ENCODE assay signal across 19 mouse cellular contexts in the genomic region with DNA sequence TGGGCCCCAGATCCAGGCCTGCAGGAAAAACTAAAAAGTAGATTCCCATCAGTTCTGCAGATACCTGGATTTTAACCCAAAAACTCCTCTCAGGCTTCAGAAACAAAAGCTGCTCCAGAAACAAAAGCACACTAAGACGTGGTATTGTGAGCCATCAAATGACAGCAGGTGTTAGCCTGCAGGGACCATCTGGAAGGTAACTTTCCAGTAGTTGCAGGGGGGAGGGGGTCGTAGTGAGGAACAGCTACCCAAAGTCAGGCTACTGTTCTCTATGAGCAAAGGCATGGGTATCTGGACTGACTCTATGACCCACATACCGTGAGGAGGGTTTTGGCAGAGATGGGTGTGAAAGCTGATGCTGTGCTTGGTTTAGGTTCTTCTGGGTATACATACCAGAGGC. TPM values are rescaled to one million over a fixed set of nuclear protein-coding genes. Genes with fewer than 3 reads are reported as not detected.
DNase-seq lines count a peak whose midpoint lies in the region; ATAC-seq and TF ChIP-seq lines count a peak whose summit lies in the region.
"Had no signal": no experiment of that assay in that cellular context is flagged by ENCODE, and none has a peak within 500 bp of the region (broad histone marks: within the 10 kb centered on the region; RNA-seq: fewer than 3 reads in every experiment).

No protein-coding gene starts in this region.

- H3K27ac ChIP-seq in heart, embryonic 10.5 days: peak overlapping the region; percentile 48; the same call in 1 of the 2 replicates
- peak overlapping the region; percentile 67; the same call in 1 of the 2 replicates for H3K27ac ChIP-seq in liver, postnatal 0 days (ENCODE audit: low read depth)
- H3K27ac ChIP-seq in liver, embryonic 11.5 days (ENCODE audit: low read depth, low read length): no peak overlapping the region
- peak overlapping the region; percentile 72 for H3K27ac ChIP-seq in brown adipose tissue, adult 24 weeks (replicated peaks; ENCODE audit: low read depth, low read length)
- H3K27ac ChIP-seq in midbrain, embryonic 14.5 days (replicated peaks; ENCODE audit: low read depth, low read length): no peak overlapping the region
- H3K27ac ChIP-seq: forebrain, embryonic 15.5 days; hindbrain, embryonic 12.5 days; liver, embryonic 12.5 days; midbrain, embryonic 12.5 days; neural tube, embryonic 12.5 days had no signal

- TF ChIP-seq EP300 in liver, postnatal 0 days (IDR thresholded peaks at IDR 0.05; ENCODE audit: low read depth): no peak

- no peak overlapping the region for H3K4me2 ChIP-seq in liver, postnatal 0 days (ENCODE audit: low read depth, low read length)
- no peak overlapping the region for H3K4me2 ChIP-seq in liver, embryonic 11.5 days
- H3K4me2 ChIP-seq in midbrain, embryonic 14.5 days (ENCODE audit: low read length): no peak overlapping the region
- H3K4me2 ChIP-seq: forebrain, embryonic 15.5 days; hindbrain, embryonic 12.5 days; lung, embryonic 14.5 days; midbrain, embryonic 12.5 days; neural tube, embryonic 12.5 days had no signal

- ATAC-seq in liver, postnatal 0 days: no peak
- ATAC-seq in liver, embryonic 11.5 days (replicated peaks; ENCODE audit: low FRiP score): no peak
- no peak for ATAC-seq in midbrain, embryonic 14.5 days (ENCODE audit: low FRiP score, low TSS enrichment)
- ATAC-seq: forebrain, embryonic 15.5 days; liver, embryonic 12.5 days had no signal

- H3K4me1 ChIP-seq in heart, embryonic 10.5 days: peaks cover 20% of the 10 kb centered on the region
- peaks cover 24% of the 10 kb centered on the region for H3K4me1 ChIP-seq in liver, postnatal 0 days (ENCODE audit: insufficient read depth)
- H3K4me1 ChIP-seq in liver, embryonic 11.5 days (replicated peaks; ENCODE audit: control insufficient read depth, insufficient read depth, low read length): no peaks in the 10 kb centered on the region
- peaks cover 14% of the 10 kb centered on the region for H3K4me1 ChIP-seq in brown adipose tissue, adult 24 weeks (ENCODE audit: control insufficient read depth, insufficient read depth, insufficient read length, low read length)
- H3K4me1 ChIP-seq in midbrain, embryonic 14.5 days (ENCODE audit: control insufficient read depth, insufficient read depth, low read length): no peaks in the 10 kb centered on the region
- H3K4me1 ChIP-seq: hindbrain, embryonic 12.5 days; midbrain, embryonic 12.5 days; neural tube, embryonic 12.5 days had no signal

- no peak overlapping the region for H3K9ac ChIP-seq in liver, postnatal 0 days (replicated peaks)
- no peak overlapping the region for H3K9ac ChIP-seq in liver, embryonic 11.5 days (ENCODE audit: low read depth, low read length)
- H3K9ac ChIP-seq in midbrain, embryonic 14.5 days (replicated peaks; ENCODE audit: low read length): no peak overlapping the region
- H3K9ac ChIP-seq: forebrain, embryonic 15.5 days; hindbrain, embryonic 12.5 days; liver, embryonic 12.5 days; lung, embryonic 14.5 days; midbrain, embryonic 12.5 days; neural tube, embryonic 12.5 days had no signal

- H3K4me3 ChIP-seq in heart, embryonic 10.5 days: no peak overlapping the region
- H3K4me3 ChIP-seq in liver, postnatal 0 days (ENCODE audit: low read depth, low read length): no peak overlapping the region
- no peak overlapping the region for H3K4me3 ChIP-seq in liver, embryonic 11.5 days (ENCODE audit: low read depth, low read length)
- no peak overlapping the region for H3K4me3 ChIP-seq in brown adipose tissue, adult 24 weeks (ENCODE audit: insufficient read depth, low read depth, low read length)
- no peak overlapping the region for H3K4me3 ChIP-seq in midbrain, embryonic 14.5 days (replicated peaks; ENCODE audit: low read depth, low read length)
- H3K4me3 ChIP-seq: forebrain, embryonic 15.5 days; hindbrain, embryonic 12.5 days; liver, embryonic 12.5 days; midbrain, embryonic 12.5 days; neural tube, embryonic 12.5 days had no signal

- no peaks in the 10 kb centered on the region for H3K36me3 ChIP-seq in heart, embryonic 10.5 days
- H3K36me3 ChIP-seq in liver, postnatal 0 days (replicated peaks; ENCODE audit: insufficient read depth, low read length): 0 out of 2 replicates have a peak, but pooled peaks cover 2% of the 10 kb centered on the region
- H3K36me3 ChIP-seq in liver, embryonic 11.5 days (ENCODE audit: control insufficient read depth, insufficient read depth, low read length): no peaks in the 10 kb centered on the region
- H3K36me3 ChIP-seq in midbrain, embryonic 14.5 days (ENCODE audit: control insufficient read depth, insufficient read depth, low read length): no peaks in the 10 kb centered on the region
- H3K36me3 ChIP-seq: forebrain, embryonic 15.5 days; hindbrain, embryonic 12.5 days; liver, embryonic 12.5 days; midbrain, embryonic 12.5 days; neural tube, embryonic 12.5 days had no signal

- WGBS in heart, embryonic 10.5 days: 67% methylated on average over 3 of the region's 3 CpGs
- WGBS in liver, postnatal 0 days (ENCODE audit: insufficient replicate concordance): 75% methylated on average over 3 of the region's 3 CpGs
- WGBS in liver, embryonic 11.5 days: 69% methylated on average over 3 of the region's 3 CpGs
- WGBS in midbrain, embryonic 14.5 days: 66% methylated on average over 3 of the region's 3 CpGs

- no peaks in the 10 kb centered on the region for H3K27me3 ChIP-seq in heart, embryonic 10.5 days (ENCODE audit: insufficient read depth, poor library complexity, severe bottlenecking)
- no peaks in the 10 kb centered on the region for H3K27me3 ChIP-seq in liver, postnatal 0 days (ENCODE audit: insufficient read depth, low read length)
- H3K27me3 ChIP-seq in liver, embryonic 11.5 days (replicated peaks; ENCODE audit: control insufficient read depth, insufficient read depth, low read length): no peaks in the 10 kb centered on the region; the same call in 1 of the 2 replicates
- no peaks in the 10 kb centered on the region for H3K27me3 ChIP-seq in midbrain, embryonic 14.5 days (ENCODE audit: control insufficient read depth, insufficient read depth, low read length)
- H3K27me3 ChIP-seq: forebrain, embryonic 15.5 days; hindbrain, embryonic 12.5 days; midbrain, embryonic 12.5 days; neural tube, embryonic 12.5 days had no signal

- no peak for TF ChIP-seq CTCF in liver, postnatal 0 days (IDR thresholded peaks at IDR 0.05; ENCODE audit: low read depth)

- DNase-seq in heart, embryonic 10.5 days (ENCODE audit: low spot score): peak; percentile 25
- DNase-seq in heart, adult 8-10 months (ENCODE audit: low spot score): no peak
- no peak for DNase-seq in liver, postnatal 0 days
- DNase-seq in liver, embryonic 11.5 days (ENCODE audit: low spot score): no peak
- peak; percentile 59 for DNase-seq in thymus, postnatal 14 days
- DNase-seq in Muller cell, postnatal 12 days (ENCODE audit: inconsistent ontology term): no peak
- DNase-seq in midbrain, embryonic 14.5 days: no peak
- DNase-seq: adrenal gland, adult 8-10 months; cerebellum, adult 9-11 months; kidney, adult 9 months; kidney, postnatal 36 days; lung, embryonic 14.5 days; lung, postnatal 36 days had no signal

- H3K9me3 ChIP-seq in heart, embryonic 10.5 days: no peaks in the 10 kb centered on the region
- H3K9me3 ChIP-seq in liver, postnatal 0 days (ENCODE audit: low read length): no peaks in the 10 kb centered on the region
- H3K9me3 ChIP-seq in liver, embryonic 11.5 days (ENCODE audit: control insufficient read depth, low read length): no peaks in the 10 kb centered on the region
- no peaks in the 10 kb centered on the region for H3K9me3 ChIP-seq in midbrain, embryonic 14.5 days (ENCODE audit: control insufficient read depth, low read length)
- H3K9me3 ChIP-seq: forebrain, embryonic 15.5 days; hindbrain, embryonic 12.5 days; liver, embryonic 12.5 days; midbrain, embryonic 12.5 days; neural tube, embryonic 12.5 days had no signal

RNA-seq across cellular contexts. Expression of gene Zc3h12d, which starts 8.5 kb away (rescaled TPM):
- polyA plus RNA-seq in heart, embryonic 10.5 days (2016; fragmentation: Nextera tagmentation; extraction: Ambion mirVana): 0.11 and 0.12 TPM in 2 replicates
- under 1 TPM; 0.14 to 0.26 (median 0.23) TPM for total RNA-seq in heart, adult 8-10 months (2022)
- 0.70 and 0.82 TPM in 2 replicates for polyA plus RNA-seq in liver, postnatal 0 days (2015; fragmentation: Nextera tagmentation; extraction: Ambion mirVana)
- 0.05 and 0.16 TPM in 2 replicates for polyA plus RNA-seq in liver, embryonic 11.5 days (2014; fragmentation: Nextera tagmentation; extraction: Ambion mirVana)
- polyA plus RNA-seq in brown adipose tissue, adult 24 weeks (2012; ENCODE audit: insufficient read depth, insufficient read length, missing spikeins): 0.29 and 0.32 TPM in 2 replicates
- 0.13 TPM in 2 replicates for polyA plus RNA-seq in midbrain, embryonic 14.5 days (2014; fragmentation: Nextera tagmentation; extraction: Ambion mirVana)

RNA-seq across cellular contexts. Expression of gene Ppil4, which starts 48.1 kb away (rescaled TPM):
- 31.2 and 38.8 TPM in 2 replicates for polyA plus RNA-seq in heart, embryonic 10.5 days (2016; fragmentation: Nextera tagmentation; extraction: Ambion mirVana)
- total RNA-seq in heart, adult 8-10 months (2022): 10 to 100 TPM; 10.3 to 15.9 (median 13.5) TPM
- polyA plus RNA-seq in liver, postnatal 0 days (2015; fragmentation: Nextera tagmentation; extraction: Ambion mirVana): 14.1 and 14.2 TPM in 2 replicates
- 44.3 and 53.0 TPM in 2 replicates for polyA plus RNA-seq in liver, embryonic 11.5 days (2014; fragmentation: Nextera tagmentation; extraction: Ambion mirVana)
- polyA plus RNA-seq in brown adipose tissue, adult 24 weeks (2012; ENCODE audit: insufficient read depth, insufficient read length, missing spikeins): 12.3 and 15.6 TPM in 2 replicates
- polyA plus RNA-seq in midbrain, embryonic 14.5 days (2014; fragmentation: Nextera tagmentation; extraction: Ambion mirVana): 51.9 and 54.7 TPM in 2 replicates

RNA-seq across cellular contexts. Expression of gene Ginm1, which starts 48.2 kb away (rescaled TPM):
- polyA plus RNA-seq in heart, embryonic 10.5 days (2016; fragmentation: Nextera tagmentation; extraction: Ambion mirVana): 72.4 and 74.5 TPM in 2 replicates
- 100 to 1,000 TPM in 2 of 4 experiments, 10 to 100 TPM in 2; 94.3 to 115 (median 102) TPM for total RNA-seq in heart, adult 8-10 months (2022)
- polyA plus RNA-seq in liver, postnatal 0 days (2015; fragmentation: Nextera tagmentation; extraction: Ambion mirVana): 78.9 and 80.8 TPM in 2 replicates
- 41.5 and 48.0 TPM in 2 replicates for polyA plus RNA-seq in liver, embryonic 11.5 days (2014; fragmentation: Nextera tagmentation; extraction: Ambion mirVana)
- polyA plus RNA-seq in brown adipose tissue, adult 24 weeks (2012; ENCODE audit: insufficient read depth, insufficient read length, missing spikeins): 477 and 502 TPM in 2 replicates
- polyA plus RNA-seq in midbrain, embryonic 14.5 days (2014; fragmentation: Nextera tagmentation; extraction: Ambion mirVana): 39.4 and 48.1 TPM in 2 replicates

Comparison
In these comparisons a context has a peak if more than half of its experiments do, and no peak if none do; other contexts are left out.
1. DNase-seq: peak in heart, embryonic 10.5 days (single experiment) and thymus, postnatal 14 days (single experiment); none in heart, adult 8-10 months (single experiment), liver, postnatal 0 days (single experiment), liver, embryonic 11.5 days (single experiment), Muller cell, postnatal 12 days (single experiment) and midbrain, embryonic 14.5 days (single experiment).
2. H3K27ac ChIP-seq: peak in heart, embryonic 10.5 days (single experiment), liver, postnatal 0 days (single experiment) and brown adipose tissue, adult 24 weeks (single experiment); none in liver, embryonic 11.5 days (single experiment) and midbrain, embryonic 14.5 days (single experiment).